Comparison of ENCODE assay signal across 12 mouse cellular contexts in genomic region chr13:52735453-52735933, GRCm38 (mm10).
DNase-seq lines count a peak whose midpoint lies in the region; ATAC-seq and TF ChIP-seq lines count a peak whose summit lies in the region.
"Had no signal": no experiment of that assay in that cellular context is flagged by ENCODE, and none has a peak within 500 bp of the region (broad histone marks: within the 10 kb centered on the region; RNA-seq: fewer than 3 reads in every experiment).

No protein-coding gene starts in this region.

- no peak overlapping the region for H3K27ac ChIP-seq in hindbrain, embryonic 16.5 days (ENCODE audit: low read depth, low read length)
- no peak overlapping the region for H3K27ac ChIP-seq in hindbrain, embryonic 11.5 days (ENCODE audit: low read depth, low read length)
- no peak overlapping the region for H3K27ac ChIP-seq in midbrain, postnatal 0 days (ENCODE audit: low read depth, low read length)
- no peak overlapping the region for H3K27ac ChIP-seq in midbrain, embryonic 13.5 days
- H3K27ac ChIP-seq in neural tube, embryonic 14.5 days (ENCODE audit: low read depth, low read length): peak overlapping the region; percentile 55; the same call in 1 of the 2 replicates

- peak; percentile 61; the same call in 1 of the 2 replicates for ATAC-seq in hindbrain, embryonic 16.5 days
- ATAC-seq in hindbrain, embryonic 11.5 days (ENCODE audit: low FRiP score): no peak
- no peak for ATAC-seq in midbrain, postnatal 0 days (ENCODE audit: low FRiP score)
- no peak for ATAC-seq in midbrain, embryonic 13.5 days
- peak; percentile 84 for ATAC-seq in neural tube, embryonic 14.5 days (ENCODE audit: low read depth)

- no peaks in the 10 kb centered on the region for H3K9me3 ChIP-seq in hindbrain, embryonic 16.5 days (ENCODE audit: control insufficient read depth, low read length)
- H3K9me3 ChIP-seq in hindbrain, embryonic 11.5 days (ENCODE audit: control insufficient read depth, low read length): no peaks in the 10 kb centered on the region
- H3K9me3 ChIP-seq in midbrain, postnatal 0 days (ENCODE audit: low read length): no peaks in the 10 kb centered on the region
- H3K9me3 ChIP-seq in midbrain, embryonic 13.5 days: no peaks in the 10 kb centered on the region
- H3K9me3 ChIP-seq in neural tube, embryonic 14.5 days (ENCODE audit: control insufficient read depth, low read length): no peaks in the 10 kb centered on the region
- H3K9me3 ChIP-seq: megakaryocyte, embryonic 14.5 days; stomach, embryonic 15.5 days had no signal

- peaks cover 11% of the 10 kb centered on the region for H3K4me1 ChIP-seq in hindbrain, embryonic 16.5 days (ENCODE audit: control insufficient read depth, insufficient read depth, low read depth, low read length)
- H3K4me1 ChIP-seq in hindbrain, embryonic 11.5 days (replicated peaks; ENCODE audit: control insufficient read depth, insufficient read depth, low read length): no peaks in the 10 kb centered on the region
- no peaks in the 10 kb centered on the region for H3K4me1 ChIP-seq in midbrain, postnatal 0 days (ENCODE audit: insufficient read depth, low read length)
- 0 out of 2 replicates have a peak, but pooled peaks cover 3% of the 10 kb centered on the region for H3K4me1 ChIP-seq in midbrain, embryonic 13.5 days (replicated peaks)
- H3K4me1 ChIP-seq in neural tube, embryonic 14.5 days (ENCODE audit: control insufficient read depth, insufficient read depth, low read length): peaks cover 14% of the 10 kb centered on the region; the same call in 1 of the 2 replicates
- H3K4me1 ChIP-seq: stomach, embryonic 15.5 days had no signal

- DNase-seq in cerebellum, postnatal 10 days: peak; percentile 74 to 75
- DNase-seq in cerebellum, adult 8-10 months: no peak
- DNase-seq in hindbrain, embryonic 11.5 days (ENCODE audit: low spot score): no peak
- peak; percentile 72 for DNase-seq in midbrain, postnatal 0 days (ENCODE audit: low spot score)
- no peak for DNase-seq in heart, postnatal 36 days
- DNase-seq: cerebellum, adult 9-10 months; thymus, postnatal 4 days had no signal

- no peaks in the 10 kb centered on the region for H3K27me3 ChIP-seq in hindbrain, embryonic 16.5 days (replicated peaks; ENCODE audit: control insufficient read depth, insufficient read depth, low read length)
- no peaks in the 10 kb centered on the region for H3K27me3 ChIP-seq in hindbrain, embryonic 11.5 days (ENCODE audit: control insufficient read depth, insufficient read depth, low read length)
- no peaks in the 10 kb centered on the region for H3K27me3 ChIP-seq in midbrain, postnatal 0 days (ENCODE audit: insufficient read depth, low read length)
- H3K27me3 ChIP-seq in midbrain, embryonic 13.5 days: no peaks in the 10 kb centered on the region
- H3K27me3 ChIP-seq in neural tube, embryonic 14.5 days (ENCODE audit: control insufficient read depth, insufficient read depth, low read length): no peaks in the 10 kb centered on the region
- H3K27me3 ChIP-seq: stomach, embryonic 15.5 days had no signal

- WGBS in hindbrain, embryonic 16.5 days: 39% methylated on average over 6 of the region's 6 CpGs
- 84% methylated on average over 6 of the region's 6 CpGs for whole genome bisulfite sequencing in hindbrain, embryonic 11.5 days
- WGBS in midbrain, postnatal 0 days: 73% methylated on average over 6 of the region's 6 CpGs
- 84% methylated on average over 6 of the region's 6 CpGs for WGBS in midbrain, embryonic 13.5 days
- 37% methylated on average over 6 of the region's 6 CpGs for WGBS in neural tube, embryonic 14.5 days

- no peaks in the 10 kb centered on the region for H3K36me3 ChIP-seq in hindbrain, embryonic 16.5 days (ENCODE audit: control insufficient read depth, insufficient read depth, low read length)
- no peaks in the 10 kb centered on the region for H3K36me3 ChIP-seq in hindbrain, embryonic 11.5 days (ENCODE audit: control insufficient read depth, insufficient read depth, low read length)
- no peaks in the 10 kb centered on the region for H3K36me3 ChIP-seq in midbrain, postnatal 0 days (ENCODE audit: insufficient read depth, low read length)
- H3K36me3 ChIP-seq in midbrain, embryonic 13.5 days: no peaks in the 10 kb centered on the region
- H3K36me3 ChIP-seq in neural tube, embryonic 14.5 days (ENCODE audit: control insufficient read depth, insufficient read depth, low read length): no peaks in the 10 kb centered on the region
- H3K36me3 ChIP-seq: stomach, embryonic 15.5 days had no signal

- H3K4me2 ChIP-seq in hindbrain, embryonic 16.5 days (ENCODE audit: low read length): no peak overlapping the region
- no peak overlapping the region for H3K4me2 ChIP-seq in hindbrain, embryonic 11.5 days (replicated peaks; ENCODE audit: low read depth, low read length)
- H3K4me2 ChIP-seq in midbrain, postnatal 0 days (ENCODE audit: low read depth, low read length, poor library complexity, severe bottlenecking): no peak overlapping the region
- no peak overlapping the region for H3K4me2 ChIP-seq in midbrain, embryonic 13.5 days (replicated peaks)
- H3K4me2 ChIP-seq in neural tube, embryonic 14.5 days (ENCODE audit: low read depth, low read length): no peak overlapping the region
- H3K4me2 ChIP-seq: stomach, embryonic 15.5 days had no signal

- no peak for TF ChIP-seq CTCF in midbrain, postnatal 0 days (IDR thresholded peaks at IDR 0.05)

- no peak overlapping the region for H3K9ac ChIP-seq in hindbrain, embryonic 16.5 days (ENCODE audit: low read depth, low read length)
- H3K9ac ChIP-seq in hindbrain, embryonic 11.5 days (ENCODE audit: low read depth, low read length): no peak overlapping the region
- H3K9ac ChIP-seq in midbrain, postnatal 0 days (replicated peaks; ENCODE audit: low read length, poor library complexity, severe bottlenecking): no peak overlapping the region
- H3K9ac ChIP-seq in midbrain, embryonic 13.5 days (replicated peaks): no peak overlapping the region
- no peak overlapping the region for H3K9ac ChIP-seq in neural tube, embryonic 14.5 days (replicated peaks; ENCODE audit: low read depth, low read length)
- H3K9ac ChIP-seq: stomach, embryonic 15.5 days had no signal

- H3K4me3 ChIP-seq in hindbrain, embryonic 16.5 days (ENCODE audit: low read length): no peak overlapping the region
- H3K4me3 ChIP-seq in hindbrain, embryonic 11.5 days (ENCODE audit: low read depth, low read length): no peak overlapping the region
- H3K4me3 ChIP-seq in midbrain, postnatal 0 days (ENCODE audit: low read depth, low read length): no peak overlapping the region
- no peak overlapping the region for H3K4me3 ChIP-seq in midbrain, embryonic 13.5 days (replicated peaks)
- H3K4me3 ChIP-seq in neural tube, embryonic 14.5 days (ENCODE audit: low read depth, low read length): no peak overlapping the region
- H3K4me3 ChIP-seq: megakaryocyte, embryonic 14.5 days; stomach, embryonic 15.5 days had no signal

- intact Hi-C loops in heart, postnatal 36 days (cut with DNase I): no loop called here

Comparison
In these comparisons a context has a peak if more than half of its experiments do, and no peak if none do; other contexts are left out.
1. DNase-seq: peak in cerebellum, postnatal 10 days (2 of 2) and midbrain, postnatal 0 days (single experiment); none in cerebellum, adult 8-10 months (single experiment), hindbrain, embryonic 11.5 days (single experiment) and heart, postnatal 36 days (0 of 2).
2. ATAC-seq: peak in hindbrain, embryonic 16.5 days (single experiment) and neural tube, embryonic 14.5 days (single experiment); none in hindbrain, embryonic 11.5 days (single experiment), midbrain, postnatal 0 days (single experiment) and midbrain, embryonic 13.5 days (single experiment).